Mouse (Mus musculus): ENCODE measurements around the gene Fam178b. TPM values are rescaled to one million over a fixed set of nuclear protein-coding genes. Genes with fewer than 3 reads are reported as not detected.
"Not testable (repeated sequence)": the region's sequence is repeated elsewhere in the genome, so short reads cannot be mapped to it uniquely, and the experiment has no call there.

Gene Fam178b
- polyA plus RNA-seq, 1 experiment from 2014 or later, result 0.24 TPM

GRCm38 (mm10) chr1:36635826-36636485, 47.0 kb downstream of the Fam178b start:
- no peaks in the 10 kb centered on the region for H3K9me3 ChIP-seq
- H3K4me1 ChIP-seq (replicated peaks), result peaks cover 17% of the 10 kb centered on the region
- WGBS, result 76% methylated on average over 2 of the region's 2 CpGs
- no peak for ATAC-seq (ENCODE audit: low read depth)
- H3K9ac ChIP-seq, result no peak overlapping the region
- no peaks in the 10 kb centered on the region for H3K27me3 ChIP-seq
- H3K27ac ChIP-seq (replicated peaks), result no peak overlapping the region
- no peaks in the 10 kb centered on the region for H3K36me3 ChIP-seq
- H3K4me3 ChIP-seq, result no peak overlapping the region
- H3K4me2 ChIP-seq, result no peak overlapping the region

DNA sequence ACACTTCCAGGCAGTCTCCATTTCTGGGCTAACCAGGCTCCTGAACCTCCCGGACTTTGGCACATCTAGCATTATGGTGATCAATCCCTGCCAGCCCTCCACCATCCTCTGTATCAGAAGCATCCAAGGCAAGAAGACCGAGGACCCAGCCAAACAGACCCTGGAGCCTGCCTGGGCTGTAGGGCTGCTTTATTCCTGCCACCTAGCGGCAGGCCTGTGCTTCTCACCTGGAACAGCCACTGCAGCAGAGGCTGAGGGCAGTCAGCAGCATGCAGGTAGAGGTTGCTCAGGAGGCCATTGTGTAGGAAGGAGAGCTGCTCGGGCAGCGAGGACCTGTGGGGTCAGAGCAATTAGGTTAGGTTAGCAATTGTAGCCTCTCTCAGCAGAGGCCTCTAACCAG, 48.0 kb downstream of the Fam178b start:
- Histone ChIP-seq H3K36me3 (no peaks in the 10 kb centered on the region), H3K4me2 (no peak overlapping the region), H3K4me3 (no peak overlapping the region), H3K4me1 (replicated peaks) (peaks cover 17% of the 10 kb centered on the region), H3K9ac (no peak overlapping the region), H3K9me3 (no peaks in the 10 kb centered on the region), H3K27ac (replicated peaks) (no peak overlapping the region), H3K27me3 (no peaks in the 10 kb centered on the region)
- 20% methylated on average over 5 of the region's 5 CpGs for WGBS
- peak; percentile 75 for ATAC-seq (ENCODE audit: low read depth)

- ATAC-seq (ENCODE audit: low read depth), result no peak
- Histone ChIP-seq H3K9ac (no peak overlapping the region), H3K27ac (replicated peaks) (no peak overlapping the region), H3K4me2 (no peak overlapping the region), H3K4me1 (replicated peaks) (peaks cover 17% of the 10 kb centered on the region), H3K27me3 (no peaks in the 10 kb centered on the region), H3K9me3 (no peaks in the 10 kb centered on the region), H3K4me3 (no peak overlapping the region), H3K36me3 (no peaks in the 10 kb centered on the region)
- WGBS, result 57% methylated on average over 5 of the region's 5 CpGs
These were observed 49.1 kb downstream of the Fam178b start for GRCm38 (mm10) chr1:36633920-36634319.

DNA sequence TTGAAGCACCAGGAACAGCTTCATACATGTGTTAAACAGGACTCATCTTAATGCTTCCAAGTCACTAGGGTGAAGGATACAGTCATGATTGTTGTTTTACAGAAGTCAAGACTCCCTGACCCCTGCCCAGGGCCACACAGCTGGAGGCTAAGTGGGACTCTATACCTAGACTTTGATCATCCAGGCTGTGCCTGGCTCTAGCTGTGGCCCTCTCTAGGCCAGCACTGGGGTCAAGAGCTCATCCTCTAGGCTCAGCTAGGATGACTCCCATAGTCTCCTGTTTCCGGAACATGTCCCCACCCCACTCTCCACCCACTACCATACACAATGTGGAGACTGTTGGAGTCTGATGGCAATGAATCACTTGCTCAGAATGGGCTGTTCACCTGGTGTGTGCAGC, 50.1 kb downstream of the Fam178b start:
- WGBS, result 86% methylated on average over 1 of the region's 1 CpGs
- Histone ChIP-seq H3K9ac (no peak overlapping the region), H3K4me3 (no peak overlapping the region), H3K27me3 (no peaks in the 10 kb centered on the region), H3K9me3 (no peaks in the 10 kb centered on the region), H3K4me1 (replicated peaks) (peaks cover 17% of the 10 kb centered on the region; the same call in 1 of the 2 replicates), H3K36me3 (no peaks in the 10 kb centered on the region), H3K27ac (replicated peaks) (no peak overlapping the region), H3K4me2 (no peak overlapping the region)
- ATAC-seq (ENCODE audit: low read depth), result no peak

GRCm38 (mm10) chr1:36632090-36632489, 50.9 kb downstream of the Fam178b start:
- Histone ChIP-seq H3K9ac (no peak overlapping the region), H3K36me3 (no peaks in the 10 kb centered on the region), H3K4me1 (replicated peaks) (peaks cover 16% of the 10 kb centered on the region; the same call in 1 of the 2 replicates), H3K9me3 (no peaks in the 10 kb centered on the region), H3K4me3 (no peak overlapping the region), H3K4me2 (no peak overlapping the region), H3K27ac (replicated peaks) (no peak overlapping the region), H3K27me3 (no peaks in the 10 kb centered on the region)
- 92% methylated on average over 4 of the region's 4 CpGs for WGBS
- no peak for ATAC-seq (ENCODE audit: low read depth)

DNA sequence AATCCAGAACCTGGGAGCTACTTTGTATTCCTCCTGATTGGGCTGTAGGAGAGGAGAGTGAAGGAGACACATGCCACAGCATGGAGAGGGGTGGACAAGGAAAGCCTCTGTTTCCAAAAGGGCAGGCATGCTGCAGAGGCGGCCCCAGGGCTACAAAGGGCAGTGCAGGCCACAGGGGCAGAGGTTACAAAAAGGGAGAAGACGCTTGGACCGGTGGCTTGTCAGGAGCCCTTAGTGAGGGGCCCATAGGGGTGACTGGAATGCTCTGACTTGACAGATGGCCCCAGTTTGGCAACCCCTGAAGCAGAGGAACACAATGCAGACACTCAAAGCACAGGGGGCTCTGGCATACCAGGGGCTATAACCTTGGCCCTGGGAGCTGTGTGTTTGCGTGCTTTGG, 51.6 kb downstream of the Fam178b start:
- no peak overlapping the region for H3K4me2 ChIP-seq
- H3K27me3 ChIP-seq, result no peaks in the 10 kb centered on the region
- H3K27ac ChIP-seq (replicated peaks), result no peak overlapping the region
- no peak for ATAC-seq (ENCODE audit: low read depth)
- H3K4me3 ChIP-seq, result no peak overlapping the region
- 0 out of 2 replicates have a peak overlapping the region, but pooled peaks have one; percentile 12 for H3K9ac ChIP-seq
- H3K36me3 ChIP-seq, result no peaks in the 10 kb centered on the region
- 29% methylated on average over 4 of the region's 4 CpGs for WGBS
- peaks cover 10% of the 10 kb centered on the region; the same call in 1 of the 2 replicates for H3K4me1 ChIP-seq (replicated peaks)
- H3K9me3 ChIP-seq, result no peaks in the 10 kb centered on the region

- Histone ChIP-seq H3K9ac (no peak overlapping the region), H3K4me2 (no peak overlapping the region), H3K4me1 (replicated peaks) (0 out of 2 replicates have a peak, but pooled peaks cover 6% of the 10 kb centered on the region), H3K27ac (replicated peaks) (no peak overlapping the region), H3K27me3 (no peaks in the 10 kb centered on the region), H3K4me3 (no peak overlapping the region), H3K36me3 (no peaks in the 10 kb centered on the region), H3K9me3 (no peaks in the 10 kb centered on the region)
- 58% methylated on average over 3 of the region's 3 CpGs for WGBS
- ATAC-seq (ENCODE audit: low read depth), result no peak
These were observed 52.8 kb downstream of the Fam178b start for GRCm38 (mm10) chr1:36630053-36630739.

- Histone ChIP-seq H3K36me3 (no peaks in the 10 kb centered on the region), H3K4me2 (no peak overlapping the region), H3K27me3 (no peaks in the 10 kb centered on the region), H3K4me3 (no peak overlapping the region), H3K9ac (no peak overlapping the region), H3K27ac (replicated peaks) (no peak overlapping the region), H3K4me1 (replicated peaks) (no peaks in the 10 kb centered on the region), H3K9me3 (0 out of 2 replicates have a peak, but pooled peaks cover under 1% of the 10 kb centered on the region)
- WGBS, result 64% methylated on average over 8 of the region's 8 CpGs
- ATAC-seq (ENCODE audit: low read depth), result no peak
These were observed 54.4 kb downstream of the Fam178b start for GRCm38 (mm10) chr1:36628585-36628984.

DNA sequence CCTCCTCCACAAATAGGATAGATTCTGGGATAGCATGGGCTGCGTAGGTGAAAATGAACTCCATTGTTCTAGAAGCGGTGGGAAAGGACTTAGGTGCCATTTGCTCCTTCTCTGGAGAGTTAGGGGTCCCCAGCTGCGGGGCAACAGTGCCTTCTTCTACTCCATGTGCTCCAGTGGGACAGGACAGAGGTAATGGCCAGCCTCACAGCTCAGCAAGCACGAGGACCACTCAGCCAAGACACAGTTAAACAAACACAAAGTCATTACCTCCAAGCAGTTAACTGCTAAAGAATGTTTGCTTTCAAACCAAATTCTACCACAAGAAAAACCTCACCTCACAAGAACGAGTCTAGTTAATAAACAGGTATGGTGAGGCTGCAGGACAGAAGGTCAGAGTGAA, 57.5 kb downstream of the Fam178b start:
- Histone ChIP-seq H3K4me1 (replicated peaks) (no peaks in the 10 kb centered on the region), H3K36me3 (no peaks in the 10 kb centered on the region), H3K4me2 (no peak overlapping the region), H3K4me3 (no peak overlapping the region), H3K27me3 (no peaks in the 10 kb centered on the region), H3K27ac (replicated peaks) (no peak overlapping the region), H3K9ac (no peak overlapping the region), H3K9me3 (peaks cover 5% of the 10 kb centered on the region; the same call in 1 of the 2 replicates)
- WGBS, result 85% methylated on average over 5 of the region's 5 CpGs
- no peak for ATAC-seq (ENCODE audit: low read depth)

GRCm38 (mm10) chr1:36615958-36616357, 67.0 kb downstream of the Fam178b start:
- not testable (repeated sequence) for H3K27ac ChIP-seq (replicated peaks); H3K9ac ChIP-seq; ATAC-seq (ENCODE audit: low read depth); H3K27me3 ChIP-seq; H3K36me3 ChIP-seq; H3K4me3 ChIP-seq; H3K9me3 ChIP-seq; H3K4me2 ChIP-seq
- H3K4me1 ChIP-seq (replicated peaks), result peaks cover 14% of the 10 kb centered on the region
- WGBS, result 72% methylated on average over 5 of the region's 5 CpGs

DNA sequence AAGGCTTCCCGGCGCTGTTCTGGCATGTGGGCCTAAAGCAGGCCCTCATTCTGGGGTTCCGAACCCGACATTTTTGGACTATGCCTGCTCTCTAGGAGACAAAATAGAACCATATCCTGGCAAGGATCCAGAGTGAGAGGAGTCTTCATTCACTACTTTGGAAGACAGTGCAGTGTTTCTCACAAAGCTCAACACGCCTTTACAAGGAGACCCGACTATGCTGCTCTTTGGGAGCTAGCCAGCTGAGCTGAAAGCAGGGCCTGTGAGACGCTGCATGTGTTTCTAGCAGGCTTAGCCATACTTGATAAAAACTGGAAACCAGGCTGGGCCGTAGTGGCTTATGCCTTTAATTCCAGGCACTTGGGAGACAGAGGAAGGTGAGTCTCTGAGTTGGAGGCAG, 67.8 kb downstream of the Fam178b start:
- H3K9ac ChIP-seq, result no peak overlapping the region
- WGBS, result 84% methylated on average over 8 of the region's 8 CpGs
- H3K27ac ChIP-seq (replicated peaks), result no peak overlapping the region
- no peaks in the 10 kb centered on the region for H3K27me3 ChIP-seq
- no peak overlapping the region for H3K4me3 ChIP-seq
- peaks cover 14% of the 10 kb centered on the region for H3K4me1 ChIP-seq (replicated peaks)
- H3K36me3 ChIP-seq, result no peaks in the 10 kb centered on the region
- no peak overlapping the region for H3K4me2 ChIP-seq
- no peaks in the 10 kb centered on the region for H3K9me3 ChIP-seq
- no peak for ATAC-seq (ENCODE audit: low read depth)

- no peak overlapping the region for H3K27ac ChIP-seq (replicated peaks)
- H3K9me3 ChIP-seq, result no peaks in the 10 kb centered on the region
- H3K4me1 ChIP-seq (replicated peaks), result peaks cover 14% of the 10 kb centered on the region
These were observed 68.4 kb downstream of the Fam178b start for GRCm38 (mm10) chr1:36614584-36614983.

More at GRCm38 (mm10) chr1:36614584-36614983, 68.4 kb downstream of the Fam178b start:
- Histone ChIP-seq H3K4me3 (no peak overlapping the region), H3K4me2 (no peak overlapping the region), H3K27me3 (no peaks in the 10 kb centered on the region), H3K9ac (no peak overlapping the region), H3K36me3 (no peaks in the 10 kb centered on the region)
- ATAC-seq (ENCODE audit: low read depth), result no peak
- WGBS, result 66% methylated on average over 1 of the region's 1 CpGs
